Mouse (Mus musculus) right cerebral cortex, postnatal 4 days (tissue): ENCODE data around the gene Strbp.
A peak's percentile ranks its signal among the peaks of the same experiment; 100 is the strongest.

Source experiments
- DNase-seq: peaks from one replicate; pipeline ENCODE4 v3.0.0-alpha.2; 2022

Strbp gene

GRCm38 (mm10) chr2:37703230-37703954 lies at the start of gene Strbp:
TSS of gene Strbp (minus strand) at chr2:37703859.
- peak; percentile 95 for DNase-seq

- no peak for DNase-seq
These were observed 47.5 kb upstream of the Strbp start for GRCm38 (mm10) chr2:37751114-37751513.

GRCm38 (mm10) chr2:37749323-37749722 lies 45.7 kb upstream of the Strbp start:
- DNase-seq, result no peak

GRCm38 (mm10) chr2:37748442-37749066 lies 44.9 kb upstream of the Strbp start:
- peak; percentile 58 for DNase-seq

GRCm38 (mm10) chr2:37747909-37748308 lies 44.2 kb upstream of the Strbp start:
- DNase-seq, result no peak

GRCm38 (mm10) chr2:37746293-37747049 lies 42.8 kb upstream of the Strbp start:
- DNase-seq, result no peak

- DNase-seq, result no peak
These were observed 41.2 kb upstream of the Strbp start for GRCm38 (mm10) chr2:37744773-37745395.

GRCm38 (mm10) chr2:37741806-37742554 lies 38.3 kb upstream of the Strbp start:
- no peak for DNase-seq

GRCm38 (mm10) chr2:37735807-37736188 lies 32.1 kb upstream of the Strbp start:
- DNase-seq, result no peak

- no peak for DNase-seq
These were observed 31.5 kb upstream of the Strbp start for GRCm38 (mm10) chr2:37734979-37735806.

- DNase-seq, result no peak
These were observed 27.7 kb upstream of the Strbp start for GRCm38 (mm10) chr2:37731241-37731801.

- no peak for DNase-seq
These were observed 20.6 kb upstream of the Strbp start for GRCm38 (mm10) chr2:37724231-37724630.

- no peak for DNase-seq
These were observed 19.9 kb upstream of the Strbp start for GRCm38 (mm10) chr2:37723501-37724090.

- no peak for DNase-seq
These were observed 19.2 kb upstream of the Strbp start for GRCm38 (mm10) chr2:37722674-37723465.

- no peak for DNase-seq
These were observed 12.6 kb upstream of the Strbp start for GRCm38 (mm10) chr2:37716266-37716665.

GRCm38 (mm10) chr2:37715364-37715763 lies 11.7 kb upstream of the Strbp start:
- no peak for DNase-seq

GRCm38 (mm10) chr2:37713100-37713499 lies 9.4 kb upstream of the Strbp start:
- no peak for DNase-seq

- no peak for DNase-seq
These were observed 5.2 kb upstream of the Strbp start for GRCm38 (mm10) chr2:37708835-37709234.

- no peak for DNase-seq
These were observed 592 bp upstream of the Strbp start for GRCm38 (mm10) chr2:37704141-37704760.
